Comparison of ENCODE assay signal across 7 mouse cellular contexts in genomic region chr17:45686093-45686619, GRCm38 (mm10). TPM values are rescaled to one million over a fixed set of nuclear protein-coding genes. Genes with fewer than 3 reads are reported as not detected.
DNase-seq lines count a peak whose midpoint lies in the region; ATAC-seq lines count a peak whose summit lies in the region.

Mrpl14 (plus strand) TSS chr17:45686322.

- peak within 1 kb of the TSS; percentile 95 for H3K27ac ChIP-seq in embryonic facial prominence, embryonic 10.5 days (replicated peaks)
- H3K27ac ChIP-seq in limb, embryonic 10.5 days, result peak within 1 kb of the TSS; percentile 90
- peak within 1 kb of the TSS; percentile 92 for H3K27ac ChIP-seq in midbrain, embryonic 13.5 days

- peak within 1 kb of the TSS; percentile 75 for H3K4me2 ChIP-seq in midbrain, embryonic 13.5 days (replicated peaks)

- peak within 1 kb of the TSS; percentile 91 for H3K9ac ChIP-seq in midbrain, embryonic 13.5 days (replicated peaks)

- H3K27me3 ChIP-seq in embryonic facial prominence, embryonic 10.5 days (replicated peaks; ENCODE audit: low read depth, poor library complexity, severe bottlenecking), result no peaks in the 10 kb centered on the region
- H3K27me3 ChIP-seq in limb, embryonic 10.5 days (ENCODE audit: low read depth, poor library complexity, severe bottlenecking), result no peaks in the 10 kb centered on the region
- H3K27me3 ChIP-seq in midbrain, embryonic 13.5 days, result no peaks in the 10 kb centered on the region

- H3K9me3 ChIP-seq in embryonic facial prominence, embryonic 10.5 days, result no peaks in the 10 kb centered on the region
- H3K9me3 ChIP-seq in limb, embryonic 10.5 days (replicated peaks), result no peaks in the 10 kb centered on the region
- no peaks in the 10 kb centered on the region for H3K9me3 ChIP-seq in midbrain, embryonic 13.5 days

- peak; percentile 96 for DNase-seq in adrenal gland, postnatal 10 days
- peak; percentile 98 for DNase-seq in embryonic facial prominence, embryonic 10.5 days (ENCODE audit: low spot score)
- peak; percentile 83 for DNase-seq in kidney, adult 11 months
- DNase-seq in limb, embryonic 10.5 days (ENCODE audit: low spot score), result peak; percentile 98
- peak; percentile 82 for DNase-seq in spleen, adult 12 weeks (ENCODE audit: low spot score)

- H3K4me1 ChIP-seq in embryonic facial prominence, embryonic 10.5 days, result peaks cover 29% of the 10 kb centered on the region
- H3K4me1 ChIP-seq in limb, embryonic 10.5 days, result peaks cover 28% of the 10 kb centered on the region
- H3K4me1 ChIP-seq in midbrain, embryonic 13.5 days (replicated peaks), result peaks cover 32% of the 10 kb centered on the region

- under 1% methylated on average over 50 of the region's 50 CpGs for WGBS in embryonic facial prominence, embryonic 10.5 days
- WGBS in limb, embryonic 10.5 days, result 1% methylated on average over 48 of the region's 50 CpGs
- 1% methylated on average over 38 of the region's 50 CpGs for WGBS in midbrain, embryonic 13.5 days

- H3K4me3 ChIP-seq in embryonic facial prominence, embryonic 10.5 days, result peak within 1 kb of the TSS; percentile 93
- H3K4me3 ChIP-seq in limb, embryonic 10.5 days, result peak within 1 kb of the TSS; percentile 85
- peak within 1 kb of the TSS; percentile 77 for H3K4me3 ChIP-seq in midbrain, embryonic 13.5 days (replicated peaks)

- peak; percentile 77 for ATAC-seq in granulocyte monocyte progenitor cell, adult 5-6 weeks (replicated peaks; ENCODE audit: poor library complexity, severe bottlenecking)
- peak; percentile 88 for ATAC-seq in midbrain, embryonic 13.5 days

- no peaks in the 10 kb centered on the region; the same call in 1 of the 2 replicates for H3K36me3 ChIP-seq in embryonic facial prominence, embryonic 10.5 days (replicated peaks)
- H3K36me3 ChIP-seq in limb, embryonic 10.5 days, result 0 out of 2 replicates have a peak, but pooled peaks cover 2% of the 10 kb centered on the region
- no peaks in the 10 kb centered on the region for H3K36me3 ChIP-seq in midbrain, embryonic 13.5 days

RNA-seq across cellular contexts. Expression of gene Mrpl14, which starts in this region (rescaled TPM):
- total RNA-seq in adrenal gland, postnatal 10 days (2021), result 100 to 1,000 TPM; 131 to 137 TPM
- 156 and 170 TPM in 2 replicates for polyA plus RNA-seq in embryonic facial prominence, embryonic 10.5 days (2016; fragmentation: Nextera tagmentation; extraction: Ambion mirVana)
- 81.2 and 91.4 TPM in 2 replicates for total RNA-seq in granulocyte monocyte progenitor cell, adult 5-6 weeks (2014; fragmentation: Nextera tagmentation)
- 10.6 and 36.8 TPM in 2 replicates for total RNA-seq in granulocyte monocyte progenitor cell, adult 5-6 weeks (2017)
- 160 and 167 TPM in 2 replicates for polyA plus RNA-seq in limb, embryonic 10.5 days (2016; fragmentation: Nextera tagmentation; extraction: Ambion mirVana)
- polyA plus RNA-seq in midbrain, embryonic 13.5 days (2015; fragmentation: Nextera tagmentation; extraction: Ambion mirVana), result 115 and 121 TPM in 2 replicates

Comparison
In these comparisons a context has a peak if more than half of its experiments do, and no peak if none do; other contexts are left out.
1. Peak in every context shown above with its lines: DNase-seq, ATAC-seq, H3K4me3 ChIP-seq and H3K27ac ChIP-seq.